Mouse (Mus musculus): ENCODE results near the gene Olfr112. TPM values are rescaled to one million over a fixed set of nuclear protein-coding genes. Genes with fewer than 3 reads are reported as not detected.
"Not testable (repeated sequence)": the region's sequence is repeated elsewhere in the genome, so short reads cannot be mapped to it uniquely, and the experiment has no call there.

The Olfr112 gene
- polyA plus RNA-seq (2015; fragmentation: Nextera tagmentation; extraction: Ambion mirVana) = not detected in 2 replicates

DNA sequence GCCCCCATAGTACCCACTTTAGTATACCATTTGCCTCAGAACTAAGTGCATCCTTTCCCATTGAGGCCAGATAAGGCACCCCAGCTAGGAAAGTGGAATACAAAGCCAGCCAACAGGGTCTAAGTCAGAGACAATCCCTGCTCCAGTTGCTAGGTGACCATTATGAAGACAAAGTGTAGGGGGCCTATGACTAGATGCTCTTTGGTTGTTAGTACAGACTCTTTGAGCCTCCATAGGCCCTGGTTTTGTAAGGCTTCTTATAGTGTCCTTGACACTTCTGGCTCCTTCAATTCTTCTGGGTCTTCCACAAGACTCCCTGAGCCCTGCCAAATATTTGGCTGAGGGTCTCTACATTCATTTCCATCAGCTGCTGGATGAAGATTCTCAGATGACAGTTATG is at the start of gene Olfr112:
Gene Olfr112 (minus strand): TSS at position 101 of the 400 bp plus-strand sequence.
- DNase-seq (ENCODE audit: low spot score) = no peak

DNA sequence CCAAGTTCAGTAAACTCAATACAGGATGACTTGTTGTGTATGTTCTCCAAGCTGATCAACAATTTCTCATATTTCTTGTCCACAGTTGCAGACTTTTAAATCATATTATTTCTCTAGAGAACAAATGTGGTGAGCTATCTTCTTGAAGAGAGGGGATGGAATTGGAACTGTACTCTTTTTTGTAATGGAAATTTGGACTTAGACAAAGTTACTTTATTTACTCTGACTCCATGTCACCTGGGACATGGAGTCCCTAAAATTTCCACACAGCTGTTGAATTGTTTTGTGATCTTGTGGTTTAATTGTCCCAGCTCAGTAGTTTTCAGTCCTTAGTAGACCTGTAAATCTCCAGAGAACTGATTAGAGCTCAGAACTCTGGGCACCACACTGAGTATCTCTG is 23.4 kb upstream of the Olfr112 start, which contains the start of gene Olfr114:
Gene Olfr114 (minus strand): TSS at position 101 of the 400 bp plus-strand sequence.
- DNase-seq (ENCODE audit: low spot score) = no peak

DNA sequence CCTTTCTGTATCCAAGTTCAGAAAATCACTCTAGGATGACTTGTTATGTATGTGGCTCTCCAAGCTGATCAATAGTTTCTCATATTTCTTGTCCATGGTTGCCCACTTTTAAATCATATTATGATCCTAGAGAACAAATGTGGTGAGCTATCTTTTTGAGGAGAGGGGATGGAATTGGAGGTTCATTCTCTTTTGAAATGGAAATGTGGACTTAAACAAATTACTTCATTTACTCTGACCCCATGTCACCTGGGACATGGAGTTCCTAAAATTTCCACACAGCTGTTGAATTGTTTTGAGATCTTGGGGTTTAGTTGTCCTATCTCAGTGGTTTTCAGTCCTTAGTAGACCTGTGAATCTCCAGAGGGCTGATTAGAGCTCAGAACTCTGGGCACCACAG is 8.3 kb upstream of the Olfr112 start, which contains the start of gene Olfr113:
Gene Olfr113 (minus strand): TSS at position 101 of the 400 bp plus-strand sequence.
- no peak for DNase-seq (ENCODE audit: low spot score)

GRCm38 (mm10) chr17:37558913-37559615 is 10.2 kb downstream of the Olfr112 start:
- no peak for DNase-seq (ENCODE audit: low spot score)

GRCm38 (mm10) chr17:37543800-37544435 is 25.3 kb downstream of the Olfr112 start:
- DNase-seq (ENCODE audit: low spot score) = no peak

DNA sequence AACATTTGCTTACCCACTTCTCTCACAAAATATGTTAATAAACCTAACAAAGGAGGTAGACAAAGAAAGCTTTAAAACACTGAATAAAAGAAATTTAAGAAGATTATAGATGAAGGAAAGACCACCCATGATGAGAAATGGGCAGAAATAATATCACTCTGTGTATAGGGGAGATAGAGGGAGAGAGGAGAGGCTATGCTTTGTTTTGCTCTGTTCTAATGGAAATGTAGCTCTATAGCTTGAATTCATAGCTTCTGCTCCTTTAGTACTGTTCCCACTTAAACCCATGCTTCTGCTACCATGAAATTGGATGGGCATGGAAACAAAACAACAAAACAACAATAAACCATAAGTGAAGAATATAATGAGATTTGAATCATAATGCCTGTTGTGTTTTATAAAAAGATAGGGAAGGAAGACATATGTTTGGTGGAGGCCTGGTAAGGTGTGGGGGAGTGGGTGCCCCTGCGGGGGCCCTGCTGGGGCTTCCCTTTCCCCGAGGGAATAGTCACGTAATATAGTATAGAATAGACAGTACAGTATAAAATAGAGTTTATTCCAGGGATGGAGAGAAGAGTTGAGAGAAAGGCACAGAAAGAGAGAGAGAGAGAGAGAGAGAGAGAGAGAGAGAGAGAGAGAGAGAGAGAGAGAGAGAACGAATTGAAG is 27.7 kb downstream of the Olfr112 start:
- DNase-seq (ENCODE audit: low spot score) = no peak

DNA sequence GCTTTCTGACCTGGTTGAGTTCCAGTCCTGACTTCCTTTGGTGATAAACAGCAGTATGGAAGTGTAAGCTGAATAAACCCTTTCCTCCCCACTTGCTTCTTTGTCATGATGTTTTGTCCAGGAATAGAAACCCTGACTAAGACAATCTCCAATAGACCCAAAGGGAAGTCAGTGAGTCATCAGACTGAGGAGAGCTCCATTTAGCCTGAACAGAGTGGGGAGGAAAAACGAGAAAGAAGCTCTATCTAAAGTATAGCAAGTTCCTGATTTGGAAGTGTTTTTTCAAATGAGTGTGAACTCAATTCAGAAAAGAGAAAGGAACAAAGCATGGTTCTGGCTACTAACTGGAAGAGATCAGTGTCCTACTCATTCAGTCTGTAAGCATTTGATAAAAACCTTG is 30.8 kb downstream of the Olfr112 start:
- DNase-seq (ENCODE audit: low spot score) = not testable (repeated sequence)

DNA sequence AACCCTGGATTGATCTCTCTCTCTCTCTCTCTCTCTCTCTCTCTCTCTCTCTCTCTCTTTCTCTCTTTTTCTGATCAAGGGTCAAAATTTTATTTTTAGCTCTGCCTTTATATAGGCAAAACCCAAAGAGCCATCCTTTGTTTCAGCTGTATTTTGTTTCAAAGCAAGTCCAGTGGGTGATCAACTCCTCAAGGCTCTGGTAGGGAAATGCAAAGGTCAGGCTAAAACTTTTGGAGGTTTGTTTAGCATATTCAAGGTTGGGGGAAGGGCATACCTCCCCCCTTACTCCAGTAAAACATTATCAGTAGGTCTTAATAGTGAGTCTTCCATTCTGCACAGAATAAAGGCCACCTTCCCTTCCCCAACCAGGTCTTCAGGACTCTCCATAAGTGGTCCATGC is 34.1 kb downstream of the Olfr112 start:
- no peak for DNase-seq (ENCODE audit: low spot score)

DNA sequence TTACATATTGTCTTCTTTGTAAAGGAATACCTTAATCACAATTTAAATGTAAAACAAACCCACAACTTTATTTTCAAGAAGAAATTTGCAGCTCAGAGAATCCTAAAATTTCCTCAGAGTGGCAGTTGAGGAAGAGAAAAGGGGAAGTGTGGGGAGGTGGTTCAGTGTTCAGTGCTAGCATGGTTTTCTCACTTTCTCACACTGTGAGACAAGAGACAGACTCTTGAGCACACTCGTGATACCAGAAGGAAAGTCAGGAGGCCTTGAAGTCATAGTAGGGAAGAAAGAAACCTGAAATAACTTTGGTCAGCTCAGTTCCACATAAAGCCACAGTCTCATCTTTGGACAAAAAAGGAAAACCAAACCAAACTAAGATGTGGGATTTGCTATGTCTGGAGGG is 43.8 kb downstream of the Olfr112 start:
- DNase-seq (ENCODE audit: low spot score) = not testable (repeated sequence)

- DNase-seq (ENCODE audit: low spot score) = not testable (repeated sequence)
Observed at GRCm38 (mm10) chr17:37524612-37525011, 44.6 kb downstream of the Olfr112 start.

Other genes starting within 250 kb of the Olfr112 start
- gene Olfr103, start 229.8 kb downstream of the Olfr112 start, polyA plus RNA-seq (2015; fragmentation: Nextera tagmentation; extraction: Ambion mirVana) = not detected in 2 replicates
- gene Olfr104-ps, start 209.9 kb downstream of the Olfr112 start, polyA plus RNA-seq (2015; fragmentation: Nextera tagmentation; extraction: Ambion mirVana) = not detected in 2 replicates
- 0.04 TPM in 1 of 2 replicates, not detected in the other for gene Olfr105-ps, start 190.4 kb downstream of the Olfr112 start, polyA plus RNA-seq (2015; fragmentation: Nextera tagmentation; extraction: Ambion mirVana)
- gene Olfr106-ps, start 179.1 kb downstream of the Olfr112 start, polyA plus RNA-seq (2015; fragmentation: Nextera tagmentation; extraction: Ambion mirVana) = not detected in 2 replicates
- gene Olfr107, start 170.2 kb downstream of the Olfr112 start, polyA plus RNA-seq (2015; fragmentation: Nextera tagmentation; extraction: Ambion mirVana) = not detected in 2 replicates
- not detected in 2 replicates for gene Olfr108, start 124.0 kb downstream of the Olfr112 start, polyA plus RNA-seq (2015; fragmentation: Nextera tagmentation; extraction: Ambion mirVana)
- gene Olfr109, start 110.5 kb downstream of the Olfr112 start, polyA plus RNA-seq (2015; fragmentation: Nextera tagmentation; extraction: Ambion mirVana) = 0.03 TPM in 1 of 2 replicates, not detected in the other
- gene H2-M2, start 85.9 kb downstream of the Olfr112 start, polyA plus RNA-seq (2015; fragmentation: Nextera tagmentation; extraction: Ambion mirVana) = 8.1 and 9.9 TPM in 2 replicates
- 0.29 and 0.30 TPM in 2 replicates for gene Olfr110, start 77.0 kb downstream of the Olfr112 start, polyA plus RNA-seq (2015; fragmentation: Nextera tagmentation; extraction: Ambion mirVana)
- 0.08 and 0.18 TPM in 2 replicates for gene Olfr111, start 61.4 kb downstream of the Olfr112 start, polyA plus RNA-seq (2015; fragmentation: Nextera tagmentation; extraction: Ambion mirVana)
- gene Olfr113, start 8.2 kb upstream of the Olfr112 start, polyA plus RNA-seq (2015; fragmentation: Nextera tagmentation; extraction: Ambion mirVana) = not detected in 2 replicates
- not detected in 2 replicates for gene Olfr114, start 23.3 kb upstream of the Olfr112 start, polyA plus RNA-seq (2015; fragmentation: Nextera tagmentation; extraction: Ambion mirVana)
- gene Olfr115, start 57.7 kb upstream of the Olfr112 start, polyA plus RNA-seq (2015; fragmentation: Nextera tagmentation; extraction: Ambion mirVana) = not detected in 2 replicates
- not detected in 2 replicates for gene Olfr116, start 57.7 kb upstream of the Olfr112 start, polyA plus RNA-seq (2015; fragmentation: Nextera tagmentation; extraction: Ambion mirVana)
- gene Olfr117, start 94.3 kb upstream of the Olfr112 start, polyA plus RNA-seq (2015; fragmentation: Nextera tagmentation; extraction: Ambion mirVana) = not detected in 2 replicates
- gene Olfr118, start 97.5 kb upstream of the Olfr112 start, polyA plus RNA-seq (2015; fragmentation: Nextera tagmentation; extraction: Ambion mirVana) = not detected in 2 replicates
- not detected in 2 replicates for gene Olfr119, start 127.1 kb upstream of the Olfr112 start, polyA plus RNA-seq (2015; fragmentation: Nextera tagmentation; extraction: Ambion mirVana)
- not detected in 2 replicates for gene Olfr120, start 152.4 kb upstream of the Olfr112 start, polyA plus RNA-seq (2015; fragmentation: Nextera tagmentation; extraction: Ambion mirVana)
- gene Olfr121, start 179.4 kb upstream of the Olfr112 start, polyA plus RNA-seq (2015; fragmentation: Nextera tagmentation; extraction: Ambion mirVana) = not detected in 2 replicates
- gene Olfr122, start 199.2 kb upstream of the Olfr112 start, polyA plus RNA-seq (2015; fragmentation: Nextera tagmentation; extraction: Ambion mirVana) = not detected in 2 replicates
- not detected in 2 replicates for gene Olfr123, start 224.1 kb upstream of the Olfr112 start, polyA plus RNA-seq (2015; fragmentation: Nextera tagmentation; extraction: Ambion mirVana)
- not detected in 2 replicates for gene Olfr124, start 230.4 kb upstream of the Olfr112 start, polyA plus RNA-seq (2015; fragmentation: Nextera tagmentation; extraction: Ambion mirVana)